Mouse (Mus musculus): ENCODE results near the gene Slc5a3. TPM values are rescaled to one million over a fixed set of nuclear protein-coding genes. Genes with fewer than 3 reads are reported as not detected.

Slc5a3 gene
- polyA plus RNA-seq (2012; rRNA removed), result 6.1 and 7.5 TPM in 2 replicates

DNA sequence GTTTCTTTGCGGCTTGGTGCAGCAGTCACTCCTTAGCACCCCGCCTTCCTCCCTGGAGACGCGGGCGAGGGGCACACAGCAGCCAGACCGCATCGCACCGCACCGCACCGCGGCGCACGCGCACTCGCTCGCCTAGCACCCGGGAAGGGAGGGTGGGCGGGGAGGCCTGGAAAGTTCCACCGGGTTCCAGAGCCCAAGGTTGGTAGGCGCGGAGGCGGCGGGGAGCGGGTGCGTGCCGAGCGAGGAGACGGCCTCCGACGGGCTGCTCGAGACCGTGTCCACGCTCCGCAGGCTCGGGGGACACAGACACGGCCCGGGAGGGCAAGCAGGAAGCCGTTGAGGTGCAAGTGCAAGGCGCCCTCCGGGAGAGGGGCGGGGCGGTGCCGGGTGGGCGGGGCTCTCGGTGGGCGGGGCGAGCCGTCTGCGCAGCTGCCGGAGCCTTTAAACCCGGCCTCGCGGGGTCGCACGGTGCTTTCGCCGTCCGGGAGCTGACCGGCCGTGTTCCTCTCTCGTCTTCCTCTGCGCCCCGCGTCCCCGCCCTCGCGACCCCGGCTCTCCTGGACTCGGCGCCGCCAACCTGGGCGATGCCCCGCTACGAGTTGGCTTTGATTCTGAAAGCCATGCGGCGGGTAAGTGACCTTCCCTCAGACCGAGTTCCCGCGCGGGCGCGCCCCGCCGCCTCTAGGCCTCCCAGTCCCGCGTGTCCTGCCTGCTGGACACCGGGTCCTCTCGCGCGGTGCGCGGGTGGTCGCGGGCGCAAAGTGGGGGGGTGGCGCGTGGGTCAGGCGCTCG, at the start of gene Slc5a3, which contains the start of the genes Mrps6 and Gm49711:
TSS of gene Slc5a3 (plus strand) at position 471 of the 792 bp plus-strand sequence.
TSS of gene Mrps6 (plus strand) at position 419 of the 792 bp plus-strand sequence.
TSS of gene Gm49711 (plus strand) at position 465 of the 792 bp plus-strand sequence.

Other genes starting within 250 kb of the Slc5a3 start
- 106 and 112 TPM in 2 replicates for gene Mrps6, start 52 bp upstream of the Slc5a3 start, polyA plus RNA-seq (2012; rRNA removed)
- 0.41 and 0.49 TPM in 2 replicates for gene Gm49711, start within 50 bp of the Slc5a3 start, polyA plus RNA-seq (2012; rRNA removed)
- 3.0 and 8.5 TPM in 2 replicates for gene Kcne2, start 234.1 kb downstream of the Slc5a3 start, polyA plus RNA-seq (2012; rRNA removed)
- 34.4 and 36.2 TPM in 2 replicates for gene Smim11, start 243.0 kb downstream of the Slc5a3 start, polyA plus RNA-seq (2012; rRNA removed)

All from central nervous system, embryonic 18 days (tissue).